Mouse (Mus musculus) C2C12 (cell line): Measurements from ENCODE around the gene Nsg2.

Experiments
- CEBPB ChIP-seq: IDR thresholded peaks from one replicate; pipeline ENCODE4 v1.6.1; 2011; ENCODE audit warnings: low read depth, mild to moderate bottlenecking, control low read depth, moderate library complexity
- CTCF ChIP-seq: IDR thresholded peaks from one replicate; pipeline ENCODE4 v1.5.1; 2011; ENCODE audit not compliant: control insufficient read depth, insufficient read depth, insufficient read length
- MAX ChIP-seq: IDR thresholded peaks from one replicate; pipeline ENCODE4 v1.6.1; 2011; ENCODE audit warnings: mild to moderate bottlenecking, control low read depth
- MYOD1 ChIP-seq: IDR thresholded peaks from one replicate; pipeline ENCODE4 v1.6.1; 2011; ENCODE audit warnings: low read depth; ENCODE audit not compliant: control insufficient read depth, insufficient read length
- USF1 ChIP-seq: IDR thresholded peaks from one replicate; pipeline ENCODE4 v1.6.1; 2011; ENCODE audit warnings: low read depth, mild to moderate bottlenecking, control low read depth, moderate library complexity

DNA sequence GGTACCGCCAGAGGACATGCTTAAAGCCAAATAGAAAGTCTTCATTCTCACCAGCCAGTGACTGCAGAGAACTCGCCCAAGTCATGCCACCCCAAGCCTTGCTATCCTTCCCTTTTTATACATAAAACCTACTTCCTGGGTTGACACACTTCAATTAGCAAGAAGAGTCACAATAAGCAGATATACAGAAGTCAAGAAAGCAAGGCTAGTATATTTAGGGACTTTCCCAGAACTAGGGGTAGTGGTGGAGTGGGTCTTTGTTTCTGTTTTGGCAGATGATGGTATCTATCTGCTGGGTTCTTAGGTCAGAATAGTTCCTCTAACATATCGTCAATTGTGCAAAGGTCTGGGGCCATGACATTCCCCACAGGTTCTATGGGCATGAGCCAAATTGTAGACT, 7.7 kb upstream of the Nsg2 start:
- TF ChIP-seq USF1 (no peak), CTCF (no peak), MAX (no peak), CEBPB (no peak), MYOD1 (no peak)
